Mouse (Mus musculus) bone marrow macrophage, adult 2 months (primary cell): ENCODE results near the gene Chst15.

Experiments
- CTCF ChIP-seq: IDR thresholded peaks from 2 replicates; pipeline ENCODE4 v1.5.1; 2012; ENCODE audit warnings: low read depth, mild to moderate bottlenecking, low read length, moderate library complexity
- POLR2A ChIP-seq: IDR thresholded peaks from 2 replicates; pipeline ENCODE4 v1.6.1; 2012; ENCODE audit warnings: mild to moderate bottlenecking, low read depth, low read length, borderline replicate concordance

DNA sequence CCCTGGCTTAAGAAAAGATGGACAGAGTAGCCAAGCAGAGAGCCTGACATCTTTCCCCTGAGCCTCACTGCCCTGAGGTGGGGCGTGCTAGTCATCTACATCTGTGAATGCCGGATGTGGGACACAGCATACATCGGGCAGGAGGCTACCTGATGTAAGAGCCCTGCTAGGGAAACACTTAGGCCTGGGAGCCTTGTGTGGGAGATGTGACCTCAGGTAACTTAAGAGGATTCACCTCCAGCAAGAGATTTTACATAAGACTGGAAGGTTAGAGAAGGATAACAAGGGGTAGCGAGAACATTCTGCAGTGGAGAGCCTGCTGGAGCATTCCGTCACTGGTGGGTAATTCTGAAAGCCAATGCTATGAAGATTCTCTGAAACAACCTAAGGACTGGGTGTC lies 69.9 kb downstream of the Chst15 start:
- TF ChIP-seq POLR2A (no peak), CTCF (no peak)
